Mouse (Mus musculus) T-cell, adult 2 months (primary cell): ENCODE data around the gene Dner.

Experiments
- DNase-seq: peaks from one replicate; pipeline ENCODE4 v3.0.0; 2022; ENCODE audit warnings: low spot score

Dner gene

GRCm38 (mm10) chr1:84628244-84628643, 67.8 kb downstream of the Dner start:
- no peak for DNase-seq

GRCm38 (mm10) chr1:84622978-84623554, 73.0 kb downstream of the Dner start:
- DNase-seq = no peak

- DNase-seq = no peak
Measured at GRCm38 (mm10) chr1:84621308-84621707, 74.7 kb downstream of the Dner start.

- no peak for DNase-seq
Measured at GRCm38 (mm10) chr1:84619131-84619760, 76.8 kb downstream of the Dner start.

GRCm38 (mm10) chr1:84618094-84618493, 77.9 kb downstream of the Dner start:
- no peak for DNase-seq

- DNase-seq = no peak
Measured at GRCm38 (mm10) chr1:84616133-84616532, 79.9 kb downstream of the Dner start.

- no peak for DNase-seq
Measured at GRCm38 (mm10) chr1:84614596-84614995, 81.4 kb downstream of the Dner start.

- DNase-seq = no peak
Measured at GRCm38 (mm10) chr1:84613119-84613518, 82.9 kb downstream of the Dner start.

- no peak for DNase-seq
Measured at GRCm38 (mm10) chr1:84611331-84611730, 84.7 kb downstream of the Dner start.

- DNase-seq = no peak
Measured at GRCm38 (mm10) chr1:84599025-84599424, 97.0 kb downstream of the Dner start.

- no peak for DNase-seq
Measured at GRCm38 (mm10) chr1:84596023-84596422, 100.0 kb downstream of the Dner start.

GRCm38 (mm10) chr1:84592394-84592793, 103.6 kb downstream of the Dner start:
- DNase-seq = no peak

GRCm38 (mm10) chr1:84590534-84590933, 105.5 kb downstream of the Dner start:
- DNase-seq = no peak

GRCm38 (mm10) chr1:84585434-84585833, 110.6 kb downstream of the Dner start:
- no peak for DNase-seq

- DNase-seq = no peak
Measured at GRCm38 (mm10) chr1:84581812-84582211, 114.2 kb downstream of the Dner start.

GRCm38 (mm10) chr1:84561841-84562240, 134.2 kb downstream of the Dner start:
- DNase-seq = no peak

- no peak for DNase-seq
Measured at GRCm38 (mm10) chr1:84561387-84561786, 134.6 kb downstream of the Dner start.

- no peak for DNase-seq
Measured at GRCm38 (mm10) chr1:84556546-84557511, 139.2 kb downstream of the Dner start.

- no peak for DNase-seq
Measured at GRCm38 (mm10) chr1:84552005-84552404, 144.0 kb downstream of the Dner start.

- no peak for DNase-seq
Measured at GRCm38 (mm10) chr1:84550065-84550368, 146.0 kb downstream of the Dner start.

- no peak for DNase-seq
Measured at GRCm38 (mm10) chr1:84549367-84550064, 146.5 kb downstream of the Dner start.

GRCm38 (mm10) chr1:84536069-84536468, 160.0 kb downstream of the Dner start:
- no peak for DNase-seq
